Mouse (Mus musculus): ENCODE measurements around the gene Pabpc4.
A peak's percentile ranks its signal among the peaks of the same experiment; 100 is the strongest.
"Not testable (repeated sequence)": the region's sequence is repeated elsewhere in the genome, so short reads cannot be mapped to it uniquely, and the experiment has no call there.

The Pabpc4 gene

GRCm38 (mm10) chr4:123248971-123249567, 13.1 kb upstream of the Pabpc4 start:
- no peak for DNase-seq

DNA sequence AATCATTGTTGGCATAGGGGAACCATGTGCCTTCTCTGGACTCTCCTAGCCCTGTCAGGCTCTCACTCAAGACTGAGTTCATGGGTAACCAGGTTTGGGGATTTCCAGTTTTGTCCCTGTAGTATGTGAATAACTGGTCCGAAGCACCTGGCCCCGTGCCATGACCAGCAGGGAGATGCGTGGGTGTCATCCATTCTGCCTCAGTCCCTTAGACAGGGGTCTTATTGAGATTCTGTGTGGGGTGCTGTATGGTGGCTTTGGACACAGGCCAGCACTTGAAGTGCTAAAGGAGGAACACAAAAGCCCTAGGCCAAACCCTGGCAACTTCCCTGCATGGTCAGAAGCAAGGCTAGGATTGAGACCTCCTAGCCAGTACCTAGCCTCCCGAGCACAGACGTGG, 9.9 kb upstream of the Pabpc4 start:
- no peak for DNase-seq

- DNase-seq = no peak
These were observed 7.5 kb upstream of the Pabpc4 start for GRCm38 (mm10) chr4:123254617-123255016.

GRCm38 (mm10) chr4:123260071-123260746, 1.9 kb upstream of the Pabpc4 start:
- no peak for DNase-seq

GRCm38 (mm10) chr4:123271063-123271462, 8.9 kb downstream of the Pabpc4 start:
- no peak for DNase-seq

DNA sequence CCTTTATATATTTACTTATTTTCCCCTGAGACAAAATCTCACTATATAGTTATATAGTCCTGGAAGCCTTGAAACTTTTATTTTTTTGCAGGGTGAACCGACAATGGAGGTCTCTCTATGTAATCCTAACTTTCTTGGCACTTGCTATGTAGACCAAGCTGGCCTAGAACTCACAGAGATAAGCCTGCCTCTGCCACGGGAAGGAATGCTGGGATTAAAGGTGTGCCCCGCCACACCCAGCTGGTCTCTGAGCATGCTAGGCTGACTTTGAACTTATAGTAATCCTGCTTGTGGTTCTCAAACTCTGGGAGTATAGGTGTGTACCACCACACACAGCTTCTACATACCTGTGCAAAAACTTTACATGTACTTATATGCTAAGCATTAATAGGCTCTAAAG, 18.0 kb downstream of the Pabpc4 start:
- no peak for DNase-seq

DNA sequence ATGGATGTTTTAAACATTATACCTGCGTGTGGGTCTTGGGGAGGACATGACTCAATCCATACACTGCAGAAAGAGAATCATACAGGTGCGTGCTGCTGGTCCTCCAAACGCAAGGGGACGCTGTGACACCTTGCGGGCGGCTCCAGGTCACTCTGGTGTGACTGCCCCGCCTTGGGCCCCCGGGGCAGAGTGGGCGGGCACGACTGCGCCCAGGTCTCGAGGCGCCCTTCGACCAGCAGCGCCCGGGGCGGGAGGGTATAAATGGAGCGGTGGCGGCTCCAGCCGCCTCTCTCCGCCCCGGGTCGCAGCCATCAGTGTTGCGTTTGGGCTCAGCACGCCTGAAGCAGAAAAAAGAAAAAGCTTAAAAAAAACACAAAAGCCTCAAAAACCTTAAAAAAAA, 20.3 kb downstream of the Pabpc4 start:
- DNase-seq = peak; percentile 87

GRCm38 (mm10) chr4:123282915-123283674, 20.9 kb downstream of the Pabpc4 start:
- peak; percentile 39 to 41 for DNase-seq

DNA sequence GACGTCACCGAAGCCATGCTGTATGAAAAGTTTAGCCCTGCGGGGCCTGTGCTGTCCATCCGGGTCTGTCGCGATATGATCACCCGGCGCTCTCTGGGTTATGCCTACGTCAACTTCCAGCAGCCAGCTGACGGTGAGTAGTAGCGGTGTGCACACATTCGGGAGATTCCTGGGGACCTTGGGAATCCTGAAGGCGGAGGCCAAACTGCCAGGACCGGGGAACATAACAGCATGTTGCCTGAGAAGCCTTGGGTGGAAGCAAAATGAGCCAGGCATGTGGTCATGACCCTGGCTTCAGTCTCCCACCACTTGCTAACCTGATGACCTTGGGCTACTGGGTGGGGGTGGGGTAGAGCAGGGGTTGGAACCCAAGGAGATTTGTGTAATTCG, 21.5 kb downstream of the Pabpc4 start:
- DNase-seq = not testable (repeated sequence)

DNA sequence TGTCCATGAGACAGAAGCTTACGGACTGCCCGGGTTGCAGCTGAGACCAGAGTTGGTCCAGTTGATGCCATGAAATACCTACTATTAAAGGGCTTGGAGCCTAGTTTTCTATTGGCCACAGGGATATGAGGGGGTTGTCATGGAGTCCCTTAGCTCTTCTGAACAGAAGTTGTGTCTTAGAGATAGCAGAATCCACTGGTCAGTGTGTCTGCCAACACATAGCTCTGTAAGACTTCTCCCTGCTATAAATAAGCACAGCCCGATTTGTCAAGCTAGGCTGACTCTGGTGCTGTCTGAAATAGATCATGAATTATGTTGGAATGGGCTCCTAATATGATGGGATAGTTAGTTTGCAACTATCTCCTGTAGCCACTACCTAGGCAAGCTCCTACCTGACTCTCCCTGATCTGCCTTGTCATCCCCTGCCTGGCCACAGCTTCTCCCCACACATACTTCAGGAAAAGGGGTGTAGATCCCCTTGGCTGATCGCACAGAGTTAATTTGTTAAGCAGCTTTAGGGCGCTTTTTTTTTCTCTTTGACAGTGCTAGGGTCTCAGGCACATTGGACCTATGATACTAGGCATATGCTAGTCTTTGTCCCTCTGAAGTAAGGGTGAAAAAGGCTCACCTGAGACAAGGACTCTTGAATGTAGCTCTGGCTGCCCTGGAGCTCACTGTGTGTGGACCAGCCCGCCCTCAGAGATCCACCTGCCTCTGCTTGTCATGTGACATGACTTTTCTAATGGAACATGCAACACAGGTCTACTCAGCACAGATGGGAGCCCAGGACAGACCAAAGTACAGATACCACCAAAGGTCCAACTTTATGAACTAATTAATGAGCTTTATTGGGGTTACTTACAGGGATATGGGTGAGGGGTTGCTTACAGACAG, 22.8 kb downstream of the Pabpc4 start:
- DNase-seq = no peak

DNA sequence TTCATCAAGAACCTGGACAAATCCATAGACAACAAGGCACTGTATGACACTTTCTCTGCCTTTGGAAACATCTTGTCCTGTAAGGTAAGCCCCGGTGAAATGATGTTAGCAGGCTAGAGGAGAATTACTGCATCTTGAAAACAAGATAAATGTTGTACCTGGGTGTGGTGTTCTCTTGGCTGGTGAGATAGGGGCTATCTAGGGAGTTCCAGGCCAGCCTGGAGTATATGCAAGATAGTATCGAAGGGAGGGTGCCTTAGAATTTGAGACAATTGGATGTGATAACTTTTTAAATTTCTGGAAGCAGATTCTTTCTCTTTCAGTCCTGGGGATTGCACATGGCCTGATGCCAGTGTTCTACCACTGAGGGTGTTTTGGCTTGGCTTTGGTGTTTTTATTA, 24.6 kb downstream of the Pabpc4 start:
- DNase-seq = no peak

DNA sequence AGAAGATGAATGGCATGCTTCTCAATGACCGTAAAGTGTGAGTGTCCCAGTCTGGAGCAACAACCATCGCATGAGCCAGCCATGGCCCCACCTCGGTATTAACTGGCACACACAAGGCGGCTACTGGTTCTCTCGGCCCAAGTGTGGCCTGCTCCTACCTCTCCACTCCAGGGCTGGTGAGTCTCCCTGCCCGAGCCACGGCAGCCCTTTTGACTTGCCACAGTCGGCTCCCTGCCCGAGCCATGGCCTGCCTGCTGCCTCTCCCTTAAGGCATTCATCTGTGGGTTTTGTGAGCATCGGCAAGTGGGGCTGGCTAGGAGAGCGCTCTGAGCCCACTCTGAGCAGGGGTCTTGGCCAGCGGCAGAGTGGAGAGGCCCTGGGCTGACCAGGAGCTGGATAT, 26.9 kb downstream of the Pabpc4 start:
- no peak for DNase-seq

DNA sequence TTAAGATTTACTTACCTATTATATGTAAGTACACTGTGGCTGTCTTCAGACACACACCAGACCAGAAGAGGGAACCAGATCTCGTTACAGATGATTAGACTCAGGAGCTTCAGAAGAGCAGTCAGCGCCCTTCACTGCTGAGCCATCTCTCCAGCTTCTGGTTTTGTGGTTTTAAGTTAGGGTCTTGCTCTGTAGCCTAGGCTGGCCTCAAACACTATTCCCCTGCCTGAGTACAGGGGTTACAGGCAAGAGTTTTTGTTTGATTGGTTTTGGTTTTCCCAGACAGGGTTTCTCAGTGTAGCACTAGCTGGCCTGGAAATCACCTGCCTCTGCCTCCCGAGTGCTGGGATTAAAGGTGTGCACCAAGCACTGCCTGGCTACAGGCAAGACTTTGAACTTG, 30.2 kb downstream of the Pabpc4 start:
- DNase-seq = no peak

GRCm38 (mm10) chr4:123292989-123293388, 30.8 kb downstream of the Pabpc4 start:
- no peak for DNase-seq

DNA sequence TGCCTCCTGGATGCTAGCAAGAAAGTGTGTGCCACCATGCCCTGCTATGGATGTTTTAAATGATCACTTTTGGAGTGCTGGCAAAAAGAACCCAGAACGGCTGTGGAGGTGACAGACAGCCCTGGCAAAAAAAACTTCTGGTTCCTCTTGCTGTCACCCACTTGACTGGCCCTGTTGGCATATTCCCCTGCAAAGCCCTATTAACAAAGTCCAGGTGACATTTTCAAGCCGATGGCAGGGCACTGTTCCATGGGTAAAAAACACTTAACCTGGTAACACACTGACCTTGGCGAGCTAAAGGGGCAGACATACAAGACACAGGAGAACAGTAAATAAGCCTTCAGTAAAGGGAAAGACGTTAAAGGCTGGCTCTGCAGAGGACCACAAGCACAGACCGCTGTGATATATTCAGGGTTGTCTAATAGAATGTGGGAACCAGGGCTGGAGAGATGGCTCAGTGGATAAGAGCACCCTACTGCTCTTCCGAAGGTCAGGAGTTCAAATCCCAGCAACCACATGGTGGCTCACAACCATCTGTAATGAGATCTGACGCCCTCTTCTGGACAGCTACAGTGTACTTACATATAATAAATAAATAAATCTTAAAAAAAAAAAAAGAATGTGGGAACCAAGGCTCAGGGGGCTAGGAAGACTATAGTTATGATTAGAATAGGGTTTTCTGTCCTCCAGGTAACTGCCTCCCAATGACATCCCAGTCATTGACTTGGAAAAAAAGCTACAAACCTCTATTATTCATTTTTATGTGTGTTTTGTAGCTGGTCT, 31.7 kb downstream of the Pabpc4 start:
- DNase-seq = no peak

DNA sequence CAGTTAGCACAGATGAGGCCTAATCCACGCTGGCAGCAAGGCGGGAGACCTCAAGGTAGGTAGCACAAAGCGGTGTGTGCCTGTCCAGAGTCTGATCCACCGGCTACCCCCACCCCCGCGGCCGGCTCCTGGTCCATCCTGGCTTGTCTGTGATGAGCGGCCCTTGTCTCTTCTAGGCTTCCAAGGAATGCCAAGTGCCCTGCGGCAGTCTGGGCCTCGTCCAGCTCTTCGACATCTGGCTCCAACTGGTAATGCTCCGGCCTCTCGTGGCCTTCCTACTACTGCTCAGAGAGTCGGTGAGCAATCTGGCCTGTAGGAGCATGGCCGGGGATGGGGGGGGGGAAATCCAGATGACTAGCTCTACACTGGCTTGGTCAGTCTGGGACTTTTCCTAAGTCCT, 32.9 kb downstream of the Pabpc4 start:
- DNase-seq = not testable (repeated sequence)

- DNase-seq = no peak
These were observed 33.5 kb downstream of the Pabpc4 start for GRCm38 (mm10) chr4:123295516-123296147.

GRCm38 (mm10) chr4:123296148-123296534, 34.0 kb downstream of the Pabpc4 start:
- no peak for DNase-seq

DNA sequence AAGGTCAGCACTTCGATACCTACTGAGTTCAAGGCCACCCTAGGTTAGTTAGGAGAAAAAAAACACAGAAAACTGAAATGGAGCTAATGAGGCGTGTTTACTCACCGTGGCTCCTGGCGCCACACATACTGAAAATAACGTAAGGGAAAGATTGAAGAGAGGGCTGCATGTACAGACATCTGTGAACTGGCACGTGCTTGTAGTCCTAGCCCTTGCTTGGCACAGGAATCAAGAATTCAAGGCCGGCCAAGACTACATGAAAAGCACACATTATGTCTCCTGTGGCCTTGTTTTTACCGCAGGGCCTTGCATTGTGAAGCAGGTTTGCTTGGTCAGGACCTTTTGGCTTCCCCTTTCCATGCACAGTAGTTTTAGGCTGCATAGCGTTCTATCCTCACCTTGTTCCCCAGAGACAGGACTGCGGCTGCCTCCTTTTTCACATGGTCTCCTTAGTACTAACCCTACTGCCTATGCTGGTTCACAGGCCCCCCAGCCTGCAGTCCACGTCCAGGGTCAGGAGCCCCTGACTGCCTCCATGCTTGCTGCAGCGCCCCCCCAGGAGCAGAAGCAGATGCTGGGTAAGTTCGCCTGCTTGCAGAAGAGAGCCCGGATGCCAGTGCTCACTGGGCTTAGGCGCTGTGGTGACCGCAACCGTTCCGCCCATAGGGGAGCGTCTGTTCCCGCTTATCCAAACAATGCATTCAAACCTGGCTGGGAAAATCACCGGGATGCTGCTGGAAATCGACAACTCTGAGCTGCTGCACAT, 35.2 kb downstream of the Pabpc4 start:
- no peak for DNase-seq

DNA sequence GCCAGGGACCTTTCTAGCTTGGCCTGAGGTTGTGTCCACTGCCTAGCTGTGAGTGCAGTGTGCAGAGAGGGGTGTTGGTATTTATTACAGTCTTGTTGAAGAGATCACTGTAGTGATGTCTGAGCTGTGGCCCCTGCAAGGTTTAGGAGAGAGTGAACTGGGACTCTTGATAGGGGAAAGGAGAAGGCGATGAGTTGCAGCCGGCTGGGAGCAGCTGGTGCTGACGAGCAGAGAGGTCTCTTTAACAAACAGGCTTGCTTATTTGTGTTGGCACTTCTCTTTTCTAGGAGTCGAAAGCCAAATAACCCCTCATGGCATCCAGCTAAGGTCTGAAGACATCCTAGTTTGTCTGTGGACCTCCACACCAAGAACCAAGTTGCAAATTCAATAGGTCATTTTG, 36.1 kb downstream of the Pabpc4 start:
- no peak for DNase-seq

Data from thymus, postnatal 36 days (tissue).